Mouse (Mus musculus): ENCODE results near the gene Iqcg.
A peak's percentile ranks its signal among the peaks of the same experiment; 100 is the strongest.
"Not testable (repeated sequence)": the region's sequence is repeated elsewhere in the genome, so short reads cannot be mapped to it uniquely, and the experiment has no call there.

The Iqcg gene

GRCm38 (mm10) chr16:33056095-33056785, at the start of gene Iqcg, which contains the start of gene Rpl35a:
Gene Iqcg, minus strand, starts transcription at chr16:33056218.
Gene Rpl35a, plus strand, starts transcription at chr16:33056453.
- DNase-seq (ENCODE audit: low read depth, low spot score), result peak; percentile 86

DNA sequence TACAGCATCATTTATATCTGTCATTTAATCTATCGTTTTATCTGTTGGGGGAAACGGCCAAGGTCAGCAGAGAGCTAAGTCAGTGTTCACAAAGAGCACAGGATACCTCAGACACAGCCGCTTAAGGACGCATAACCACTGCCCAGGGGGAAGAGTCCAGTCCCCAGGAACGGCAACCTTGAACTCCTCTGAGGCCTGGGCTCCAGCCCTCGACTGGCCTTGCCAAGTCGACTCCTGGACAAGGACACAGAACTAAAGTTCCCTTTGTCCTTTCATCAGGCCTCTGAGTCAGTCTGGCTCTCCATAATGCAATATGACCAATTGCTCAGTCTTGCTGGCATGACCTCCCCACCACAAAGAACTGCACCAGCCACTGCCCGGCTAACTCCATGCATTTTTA, 29.6 kb upstream of the Iqcg start:
- DNase-seq (ENCODE audit: low read depth, low spot score), result no peak

GRCm38 (mm10) chr16:33083996-33084395, 28.0 kb upstream of the Iqcg start:
- DNase-seq (ENCODE audit: low read depth, low spot score), result no peak

DNA sequence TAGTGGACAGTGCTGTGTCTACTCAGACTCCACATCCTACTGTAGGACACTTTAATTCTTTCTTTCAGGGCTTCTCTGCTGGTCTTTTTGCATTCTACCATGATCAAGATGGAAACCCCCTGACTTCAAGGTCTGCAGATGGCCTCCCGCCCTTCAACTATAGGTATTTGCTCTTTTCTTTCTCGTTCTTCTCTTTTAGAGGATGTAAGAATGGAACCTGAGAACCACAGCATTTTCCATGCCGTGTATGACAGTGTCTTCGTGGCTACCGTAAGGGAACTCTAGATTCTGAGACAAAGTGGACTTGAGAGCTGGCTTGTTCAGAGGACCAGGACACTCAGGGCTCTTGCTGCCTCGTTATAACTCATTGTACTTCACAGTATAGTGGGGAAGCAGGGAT, 26.9 kb upstream of the Iqcg start:
- DNase-seq (ENCODE audit: low read depth, low spot score), result no peak

DNA sequence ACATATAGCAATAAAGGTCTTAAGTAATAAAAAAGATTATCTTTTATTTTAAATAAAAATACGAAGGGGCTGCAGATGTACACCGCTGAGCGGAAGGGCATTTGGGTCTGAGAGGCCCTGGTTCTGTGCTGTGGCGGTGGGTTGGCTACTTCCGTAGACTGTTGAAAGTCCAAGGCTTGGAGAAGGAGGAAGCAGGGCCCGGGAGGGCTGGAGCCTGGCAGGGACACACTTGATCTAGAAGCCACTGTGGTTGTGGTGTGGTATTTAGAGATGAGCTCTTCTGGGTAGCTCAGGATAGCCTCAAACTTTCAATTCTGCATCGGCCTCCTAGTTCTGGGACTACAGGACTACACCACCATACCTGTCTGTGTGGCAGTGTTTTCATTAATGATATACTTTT, 24.0 kb upstream of the Iqcg start:
- no peak for DNase-seq (ENCODE audit: low read depth, low spot score)

GRCm38 (mm10) chr16:33077069-33077627, 21.1 kb upstream of the Iqcg start:
- no peak for DNase-seq (ENCODE audit: low read depth, low spot score)

- no peak for DNase-seq (ENCODE audit: low read depth, low spot score)
These were observed 20.1 kb upstream of the Iqcg start for GRCm38 (mm10) chr16:33076078-33076477.

- DNase-seq (ENCODE audit: low read depth, low spot score), result no peak
These were observed 18.9 kb upstream of the Iqcg start for GRCm38 (mm10) chr16:33074967-33075366.

GRCm38 (mm10) chr16:33072871-33073557, 17.0 kb upstream of the Iqcg start:
- no peak for DNase-seq (ENCODE audit: low read depth, low spot score)

GRCm38 (mm10) chr16:33070928-33071327, 14.9 kb upstream of the Iqcg start:
- no peak for DNase-seq (ENCODE audit: low read depth, low spot score)

DNA sequence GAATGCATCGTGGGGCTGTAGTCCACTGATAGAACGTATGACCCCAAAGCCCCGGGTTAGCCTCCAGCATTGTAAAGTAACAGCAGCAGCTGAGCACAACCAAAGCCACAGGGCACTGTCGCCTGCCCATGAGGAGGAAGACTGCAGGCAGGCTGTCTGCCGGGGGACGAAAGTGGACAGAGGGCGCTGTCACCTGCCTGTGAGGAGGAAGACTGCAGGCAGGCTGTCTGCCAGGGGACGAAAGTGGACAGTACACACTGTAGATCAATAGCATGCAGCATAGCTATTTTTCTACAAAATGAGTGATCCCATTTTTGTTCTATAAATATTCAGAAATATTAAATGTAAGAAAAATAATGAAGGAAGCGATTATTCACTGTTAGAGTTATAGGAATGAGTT, 8.6 kb upstream of the Iqcg start:
- no peak for DNase-seq (ENCODE audit: low read depth, low spot score)

DNA sequence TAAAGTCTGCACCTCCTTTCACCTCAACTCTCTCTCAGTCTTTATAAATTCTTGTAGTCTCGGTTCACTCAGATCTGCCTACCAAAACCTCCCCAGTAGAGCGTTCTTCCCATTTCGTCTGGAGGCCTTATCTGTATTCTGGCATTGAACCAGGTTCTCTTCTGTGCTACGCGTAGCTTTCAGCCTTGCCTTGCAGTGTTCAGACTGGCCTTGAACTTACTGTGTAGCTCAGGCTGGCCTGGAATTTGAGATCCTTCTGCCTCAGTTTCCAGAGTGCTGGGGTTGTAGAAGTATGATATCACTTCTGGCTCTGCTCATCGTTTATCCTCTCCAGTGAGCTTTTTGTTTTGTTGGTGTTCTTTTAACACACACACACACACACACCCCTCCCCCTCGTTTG, 7.2 kb upstream of the Iqcg start:
- no peak for DNase-seq (ENCODE audit: low read depth, low spot score)

- no peak for DNase-seq (ENCODE audit: low read depth, low spot score)
These were observed 6.7 kb upstream of the Iqcg start for GRCm38 (mm10) chr16:33062682-33063131.

- DNase-seq (ENCODE audit: low read depth, low spot score), result peak; percentile 88
These were observed 6.1 kb upstream of the Iqcg start, which contains the start of gene Lmln for GRCm38 (mm10) chr16:33062024-33062681. Gene Lmln, plus strand, starts transcription at chr16:33062521.

- DNase-seq (ENCODE audit: low read depth, low spot score), result no peak
These were observed 5.4 kb upstream of the Iqcg start for GRCm38 (mm10) chr16:33061400-33061799.

GRCm38 (mm10) chr16:33060926-33061325, 4.9 kb upstream of the Iqcg start:
- DNase-seq (ENCODE audit: low read depth, low spot score), result no peak

GRCm38 (mm10) chr16:33059471-33059870, 3.5 kb upstream of the Iqcg start:
- DNase-seq (ENCODE audit: low read depth, low spot score), result no peak

DNA sequence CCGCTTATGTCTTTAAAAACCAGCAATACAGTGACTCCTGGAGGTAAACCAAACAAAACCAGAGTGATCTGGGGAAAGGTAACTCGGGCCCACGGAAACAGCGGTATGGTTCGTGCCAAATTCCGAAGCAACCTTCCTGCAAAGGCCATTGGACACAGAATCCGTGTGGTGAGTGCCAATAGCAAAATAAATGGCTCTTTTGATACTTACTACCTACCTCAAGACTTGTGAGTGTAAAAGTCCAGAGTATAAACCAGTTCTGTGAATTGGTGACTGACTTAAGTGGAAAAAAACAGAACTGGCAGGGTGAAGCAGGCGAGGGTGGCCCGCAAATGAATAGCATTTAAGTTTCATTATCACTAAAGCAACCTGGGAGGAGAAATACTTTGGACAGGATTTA, 2.6 kb upstream of the Iqcg start:
- not testable (repeated sequence) for DNase-seq (ENCODE audit: low read depth, low spot score)

GRCm38 (mm10) chr16:33058033-33058432, 2.0 kb upstream of the Iqcg start:
- DNase-seq (ENCODE audit: low read depth, low spot score), result no peak

GRCm38 (mm10) chr16:33056786-33057185, 768 bp upstream of the Iqcg start:
- DNase-seq (ENCODE audit: low read depth, low spot score), result no peak

DNA sequence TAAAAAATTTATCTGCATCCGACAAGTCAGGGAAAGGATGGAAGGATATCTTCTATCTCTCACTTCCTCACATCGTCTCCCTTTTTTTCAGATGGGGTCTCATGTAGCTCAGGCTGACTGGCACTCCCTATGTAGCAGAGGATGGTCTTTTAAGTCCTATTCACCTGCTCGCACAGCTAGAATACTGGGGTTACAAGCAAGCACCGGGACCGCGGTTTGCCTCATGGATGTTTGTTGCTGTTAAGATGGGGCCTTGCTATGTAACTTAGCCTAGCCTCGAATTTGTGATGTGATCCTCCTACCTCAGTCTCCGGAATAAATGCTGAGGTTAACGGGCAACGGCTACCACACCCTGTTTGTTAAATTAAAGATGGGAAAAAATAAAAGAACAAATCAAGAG, 363 bp downstream of the Iqcg start:
- no peak for DNase-seq (ENCODE audit: low read depth, low spot score)

DNA sequence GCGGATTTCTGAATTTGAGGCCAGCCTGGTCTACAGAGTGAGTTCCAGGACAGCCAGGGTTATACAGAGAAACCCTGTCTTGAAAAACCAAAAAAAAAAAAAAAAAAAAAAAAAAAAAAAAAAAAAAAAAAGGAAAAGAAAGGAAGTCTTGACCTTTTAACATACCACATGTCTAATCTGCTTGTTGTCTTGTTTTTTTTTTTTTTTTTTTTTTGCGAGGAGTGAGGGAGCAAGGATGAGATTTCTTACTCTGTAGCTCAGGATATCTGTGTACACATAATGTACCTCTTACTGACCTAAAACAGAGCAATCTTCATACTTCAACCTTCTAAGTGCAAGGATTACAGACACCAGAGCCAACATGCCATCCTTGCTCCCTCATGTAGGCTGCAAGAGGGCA, 1.1 kb downstream of the Iqcg start:
- DNase-seq (ENCODE audit: low read depth, low spot score), result not testable (repeated sequence)

All from retina, adult 2 months (tissue).